Mouse (Mus musculus) embryonic facial prominence, embryonic 12.5 days (tissue): ENCODE data around the gene Nxph2. TPM values are rescaled to one million over a fixed set of nuclear protein-coding genes. Genes with fewer than 3 reads are reported as not detected.
"Not testable (repeated sequence)": the region's sequence is repeated elsewhere in the genome, so short reads cannot be mapped to it uniquely, and the experiment has no call there.

Source experiments
- ATAC-seq: fragments of 200-750 bp; cut with Nextera tagmentation; 2 replicates; pipeline ENCODE4 v1.8.0; 2017; ENCODE audit not compliant: insufficient number of reproducible peaks, insufficient read depth, low FRiP score, low TSS enrichment
- H3K27ac ChIP-seq: fragments of 300-500 bp; sonication (generic); 2 replicates; pipeline ENCODE4 v1.5.1; 2016; ENCODE audit warnings: mild to moderate bottlenecking
- H3K27me3 ChIP-seq: fragments of 300-500 bp; sonication (generic); 2 replicates; pipeline ENCODE4 v1.6.1; 2016; ENCODE audit warnings: mild to moderate bottlenecking, moderate library complexity
- H3K36me3 ChIP-seq: fragments of 300-500 bp; sonication (generic); 2 replicates; pipeline ENCODE4 v1.6.1; 2016; ENCODE audit warnings: mild to moderate bottlenecking
- H3K4me1 ChIP-seq: fragments of 300-500 bp; sonication (generic); 2 replicates; pipeline ENCODE4 v1.6.1; 2016
- H3K4me2 ChIP-seq: fragments of 300-500 bp; sonication (generic); replicated peaks from 2 replicates; pipeline ENCODE4 v1.6.1; 2016; ENCODE audit warnings: mild to moderate bottlenecking, moderate library complexity
- H3K4me3 ChIP-seq: fragments of 300-500 bp; sonication (generic); 2 replicates; pipeline ENCODE4 v1.5.1; 2016; ENCODE audit warnings: mild to moderate bottlenecking
- H3K9ac ChIP-seq: fragments of 300-500 bp; sonication (generic); 2 replicates; pipeline ENCODE4 v1.6.1; 2016; ENCODE audit warnings: mild to moderate bottlenecking, moderate library complexity
- H3K9me3 ChIP-seq: fragments of 300-500 bp; sonication (generic); 2 replicates; pipeline ENCODE4 v1.6.1; 2016; ENCODE audit warnings: mild to moderate bottlenecking, moderate library complexity
- WGBS: fragments of 180-500 bp; shearing (Covaris S2); methylation state at CpG from one replicate; pipeline ENCODE4 v1.1.7; 2016; 5-methylcytosine and 5-hydroxymethylcytosine counted together
- polyA plus RNA-seq: library from polyadenylated mRNA; unstranded; fragments of >200 nt; fragmentation: Nextera tagmentation; extraction: Ambion mirVana; gene quantifications from 2 replicates; pipeline ENCODE4 v1.2.1, GENCODE M21; 2016

Nxph2 gene
- 0.08 TPM in 1 of 2 replicates, not detected in the other for polyA plus RNA-seq

DNA sequence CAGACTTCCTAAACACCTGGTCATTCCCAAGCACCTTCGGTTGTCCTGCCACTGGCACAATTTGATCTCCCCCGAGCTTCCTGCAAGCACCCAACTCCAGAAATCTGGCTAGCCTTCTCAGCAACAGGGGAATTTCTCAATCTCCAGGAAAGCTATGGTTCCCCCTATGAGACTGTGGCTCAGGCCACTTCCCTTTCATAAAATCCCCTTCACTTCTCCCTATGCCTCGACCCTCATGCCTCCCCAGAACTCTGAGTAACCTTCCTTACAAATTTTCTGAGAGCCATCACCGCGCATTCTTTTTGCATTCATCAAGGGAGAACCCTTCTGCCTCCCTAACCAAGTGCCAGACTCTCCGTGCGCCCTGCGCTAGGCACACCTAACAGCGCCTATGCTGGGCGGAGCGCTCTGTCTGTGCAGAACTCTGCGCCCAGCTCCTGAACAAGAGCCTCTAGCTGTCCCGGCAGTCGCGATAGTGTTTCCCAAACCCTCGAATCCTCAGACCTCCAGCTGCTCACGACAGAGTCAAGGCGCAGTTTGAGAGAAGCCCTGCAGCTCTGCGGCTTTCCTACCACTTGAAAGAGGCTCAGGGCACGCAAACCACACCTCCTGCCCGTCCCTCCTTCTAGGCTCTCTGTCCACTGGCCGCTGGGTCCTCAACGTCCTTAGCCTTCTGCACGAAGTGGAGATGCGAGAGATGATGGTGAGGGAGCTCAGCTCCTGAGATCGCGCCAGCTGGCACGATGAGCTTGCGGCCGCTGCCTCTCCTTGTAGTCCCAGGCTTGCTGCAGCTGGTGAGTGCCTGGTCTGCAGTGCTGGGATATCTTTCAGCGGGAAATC lies at the start of gene Nxph2:
Nxph2 (plus strand) TSS at position 501 of the 840 bp plus-strand sequence.
- Histone ChIP-seq H3K4me1 (no peaks in the 10 kb centered on the region), H3K4me3 (peak within 1 kb of the TSS; percentile 27), H3K27ac (no peak within 1 kb of the TSS), H3K9me3 (no peaks in the 10 kb centered on the region), H3K27me3 (peaks cover 14% of the 10 kb centered on the region), H3K4me2 (peak within 1 kb of the TSS; percentile 56), H3K9ac (peak within 1 kb of the TSS; percentile 30; the same call in 1 of the 2 replicates), H3K36me3 (no peaks in the 10 kb centered on the region)
- WGBS: 3% methylated on average over 31 of the region's 31 CpGs
- ATAC-seq: 0 out of 2 replicates have a peak, but pooled peaks have one; percentile 28

DNA sequence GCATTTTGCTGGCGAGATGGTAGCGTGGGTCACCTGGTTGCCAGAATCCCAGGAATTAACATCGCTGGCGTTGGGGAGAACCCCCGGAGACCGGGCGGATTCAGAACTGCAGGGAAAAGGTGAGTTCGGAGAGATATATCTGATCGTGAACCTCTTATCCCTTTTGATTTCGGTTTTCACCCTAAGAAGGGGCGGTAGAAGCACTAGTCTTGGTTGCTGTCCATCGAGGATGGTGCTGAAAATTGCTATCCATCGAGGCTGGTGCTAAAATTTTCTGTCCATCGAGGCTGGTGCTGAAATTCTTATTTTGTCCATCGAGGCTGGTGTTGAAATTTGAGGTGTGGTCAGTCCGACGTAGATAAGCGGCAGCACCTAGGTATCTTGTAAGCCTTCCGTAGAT lies 30.1 kb upstream of the Nxph2 start:
- 49% methylated on average over 19 of the region's 19 CpGs for WGBS
- not testable (repeated sequence) for H3K9me3 ChIP-seq, H3K27ac ChIP-seq, H3K4me3 ChIP-seq, H3K27me3 ChIP-seq, ATAC-seq, H3K4me1 ChIP-seq, H3K36me3 ChIP-seq, H3K4me2 ChIP-seq, H3K9ac ChIP-seq

GRCm38 (mm10) chr2:23314869-23315268 lies 6.2 kb upstream of the Nxph2 start:
- 17% methylated on average over 1 of the region's 1 CpGs for WGBS
- H3K27me3 ChIP-seq: no peaks in the 10 kb centered on the region
- H3K4me2 ChIP-seq: no peak overlapping the region
- no peaks in the 10 kb centered on the region for H3K36me3 ChIP-seq
- H3K27ac ChIP-seq: no peak overlapping the region
- H3K4me3 ChIP-seq: no peak overlapping the region
- H3K4me1 ChIP-seq: no peaks in the 10 kb centered on the region
- no peak overlapping the region for H3K9ac ChIP-seq
- no peaks in the 10 kb centered on the region for H3K9me3 ChIP-seq
- ATAC-seq: no peak

Other genes with a start within 250 kb of the Nxph2 start
- 9.9 and 10.2 TPM in 2 replicates for gene Mastl, start 165.2 kb upstream of the Nxph2 start, polyA plus RNA-seq
- 87.5 and 92.9 TPM in 2 replicates for gene Yme1l1, start 164.9 kb upstream of the Nxph2 start, polyA plus RNA-seq
- gene 4931423N10Rik, start 113.8 kb upstream of the Nxph2 start, polyA plus RNA-seq: not detected in 2 replicates